15 mouse cellular contexts compared by ENCODE assay signal in genomic region chr1:132088181-132088671, GRCm38 (mm10). TPM values are rescaled to one million over a fixed set of nuclear protein-coding genes. Genes with fewer than 3 reads are reported as not detected.
DNase-seq lines count a peak whose midpoint lies in the region; ATAC-seq and TF ChIP-seq lines count a peak whose summit lies in the region.
"Had no signal": no experiment of that assay in that cellular context is flagged by ENCODE, and none has a peak within 500 bp of the region (broad histone marks: within the 10 kb centered on the region; RNA-seq: fewer than 3 reads in every experiment).

No protein-coding gene starts in this region.

- peak; percentile 32; the same call in 1 of the 2 replicates for ATAC-seq in forebrain, embryonic 15.5 days (replicated peaks)
- ATAC-seq in forebrain, embryonic 11.5 days (replicated peaks; ENCODE audit: low FRiP score), result no peak
- no peak for ATAC-seq in erythroblast, adult 5-6 weeks (replicated peaks; ENCODE audit: low FRiP score, poor library complexity, severe bottlenecking)

- no peak for TF ChIP-seq CTCF in brain, embryonic 14.5 days (IDR thresholded peaks at IDR 0.05; ENCODE audit: borderline replicate concordance, extremely low read depth, insufficient read depth, insufficient read length)
- no peak for TF ChIP-seq CTCF in lung, adult 2 months (IDR thresholded peaks at IDR 0.05; ENCODE audit: insufficient read depth, low read length)

- intact Hi-C loops in left cerebral cortex, postnatal 25 days (cut with DNase I), result loop anchor here (1.0 kb wide), 1 partner anchor 21 kb away; no protein-coding TSS in a partner anchor

- DNase-seq in forebrain, embryonic 11.5 days (ENCODE audit: low spot score), result no peak
- DNase-seq in brain, embryonic 14.5 days (ENCODE audit: low read depth), result peak; percentile 19
- DNase-seq in cerebellum, postnatal 36 days, result peak; percentile 72 to 73
- peak; percentile 53 to 85 for DNase-seq in left cerebral cortex, postnatal 25 days (ENCODE audit: low spot score in 2 of 2)
- no peak for DNase-seq in lung, adult 2 months
- DNase-seq in liver, result no peak
- DNase-seq: kidney, adult 11 months; lung, postnatal 36 days; midbrain, embryonic 14.5 days had no signal

- no peaks in the 10 kb centered on the region for H3K9me3 ChIP-seq in forebrain, embryonic 15.5 days
- no peaks in the 10 kb centered on the region for H3K9me3 ChIP-seq in forebrain, embryonic 11.5 days (ENCODE audit: control insufficient read depth, low read length)
- H3K9me3 ChIP-seq: embryonic facial prominence, embryonic 12.5 days; heart, embryonic 12.5 days; neural tube, embryonic 12.5 days had no signal

- no peak for TF ChIP-seq POLR2A in brain, embryonic 14.5 days (IDR thresholded peaks at IDR 0.05; ENCODE audit: borderline replicate concordance, extremely low read depth, insufficient read depth, insufficient read length, poor library complexity, severe bottlenecking)
- TF ChIP-seq POLR2A in lung, adult 2 months (IDR thresholded peaks at IDR 0.05; ENCODE audit: borderline replicate concordance, extremely low read depth, low read depth, low read length), result no peak

- H3K9ac ChIP-seq in forebrain, embryonic 15.5 days (replicated peaks), result no peak overlapping the region
- no peak overlapping the region for H3K9ac ChIP-seq in forebrain, embryonic 11.5 days (ENCODE audit: low read length)
- H3K9ac ChIP-seq: embryonic facial prominence, embryonic 12.5 days; heart, embryonic 12.5 days; liver, embryonic 14.5 days; neural tube, embryonic 12.5 days had no signal

- H3K36me3 ChIP-seq in forebrain, embryonic 15.5 days, result no peaks in the 10 kb centered on the region
- no peaks in the 10 kb centered on the region for H3K36me3 ChIP-seq in forebrain, embryonic 11.5 days (ENCODE audit: control insufficient read depth, insufficient read depth, low read length)
- H3K36me3 ChIP-seq: embryonic facial prominence, embryonic 12.5 days; heart, embryonic 12.5 days; neural tube, embryonic 12.5 days had no signal

- peak overlapping the region; percentile 81 for H3K27ac ChIP-seq in forebrain, embryonic 15.5 days (replicated peaks)
- H3K27ac ChIP-seq in forebrain, embryonic 11.5 days (ENCODE audit: low read depth, low read length), result no peak overlapping the region
- H3K27ac ChIP-seq: embryonic facial prominence, embryonic 12.5 days; liver, embryonic 14.5 days; neural tube, embryonic 12.5 days had no signal

- H3K27me3 ChIP-seq in forebrain, embryonic 15.5 days, result no peaks in the 10 kb centered on the region
- H3K27me3 ChIP-seq in forebrain, embryonic 11.5 days (ENCODE audit: control insufficient read depth, insufficient read depth, low read length), result no peaks in the 10 kb centered on the region
- H3K27me3 ChIP-seq: embryonic facial prominence, embryonic 12.5 days; heart, embryonic 12.5 days; neural tube, embryonic 12.5 days had no signal

- WGBS in forebrain, embryonic 15.5 days, result 64% methylated on average over 5 of the region's 5 CpGs
- WGBS in forebrain, embryonic 11.5 days, result 76% methylated on average over 5 of the region's 5 CpGs
- WGBS in lung, adult 2 months, result 78% methylated on average over 5 of the region's 5 CpGs

- no peak overlapping the region for H3K4me3 ChIP-seq in forebrain, embryonic 15.5 days
- no peak overlapping the region for H3K4me3 ChIP-seq in forebrain, embryonic 11.5 days (ENCODE audit: low read depth, low read length)
- H3K4me3 ChIP-seq in lung, adult 2 months (replicated peaks; ENCODE audit: extremely low read depth, low read depth, low read length), result no peak overlapping the region
- H3K4me3 ChIP-seq: embryonic facial prominence, embryonic 12.5 days; heart, embryonic 12.5 days; neural tube, embryonic 12.5 days had no signal

- H3K4me2 ChIP-seq in forebrain, embryonic 15.5 days (replicated peaks), result no peak overlapping the region
- H3K4me2 ChIP-seq in forebrain, embryonic 11.5 days (ENCODE audit: low read depth, low read length, severe bottlenecking), result no peak overlapping the region
- H3K4me2 ChIP-seq: embryonic facial prominence, embryonic 12.5 days; heart, embryonic 12.5 days; neural tube, embryonic 12.5 days had no signal

- 0 out of 2 replicates have a peak, but pooled peaks cover 4% of the 10 kb centered on the region for H3K4me1 ChIP-seq in forebrain, embryonic 15.5 days
- H3K4me1 ChIP-seq in forebrain, embryonic 11.5 days (replicated peaks; ENCODE audit: control insufficient read depth, insufficient read depth, low read length), result no peaks in the 10 kb centered on the region
- H3K4me1 ChIP-seq in lung, adult 2 months (ENCODE audit: control insufficient read depth, insufficient read depth, low read length), result no peaks in the 10 kb centered on the region
- H3K4me1 ChIP-seq: embryonic facial prominence, embryonic 12.5 days; heart, embryonic 12.5 days; neural tube, embryonic 12.5 days had no signal

RNA-seq across cellular contexts. Expression of gene Mfsd4a, which starts 20.4 kb away (rescaled TPM):
- 8.8 and 8.9 TPM in 2 replicates for polyA plus RNA-seq in forebrain, embryonic 15.5 days (2015; fragmentation: Nextera tagmentation; extraction: Ambion mirVana)
- polyA plus RNA-seq in forebrain, embryonic 11.5 days (2014; fragmentation: Nextera tagmentation; extraction: Ambion mirVana), result 10.5 and 13.6 TPM in 2 replicates
- polyA plus RNA-seq in brain, embryonic 14.5 days (2012; rRNA removed), result 2.0 and 2.2 TPM in 2 replicates
- 10 to 100 TPM; 73.5 to 87.6 TPM for total RNA-seq in left cerebral cortex, postnatal 25 days (2021)
- polyA plus RNA-seq in lung, adult 2 months (2012; rRNA removed), result 5.0 and 6.1 TPM in 2 replicates
- total RNA-seq in erythroblast, adult 5-6 weeks (2015; ENCODE audit: low replicate concordance), result not detected in 2 replicates
- 0.68 and 2.9 TPM in 2 replicates for total RNA-seq in erythroblast, adult 5-6 weeks (2017; ENCODE audit: low replicate concordance)

RNA-seq across cellular contexts. Expression of gene Cdk18, which starts 51.3 kb away (rescaled TPM):
- polyA plus RNA-seq in forebrain, embryonic 15.5 days (2015; fragmentation: Nextera tagmentation; extraction: Ambion mirVana), result 0.18 and 0.69 TPM in 2 replicates
- 0.35 and 0.96 TPM in 2 replicates for polyA plus RNA-seq in forebrain, embryonic 11.5 days (2014; fragmentation: Nextera tagmentation; extraction: Ambion mirVana)
- polyA plus RNA-seq in brain, embryonic 14.5 days (2012; rRNA removed), result 1.3 TPM in 2 replicates
- total RNA-seq in left cerebral cortex, postnatal 25 days (2021), result 10 to 100 TPM; 26.9 to 28.7 TPM
- polyA plus RNA-seq in lung, adult 2 months (2012; rRNA removed), result 32.8 and 34.0 TPM in 2 replicates
- not detected in 2 replicates for total RNA-seq in erythroblast, adult 5-6 weeks (2015; ENCODE audit: low replicate concordance)
- 0.28 TPM in 1 of 2 replicates, not detected in the other for total RNA-seq in erythroblast, adult 5-6 weeks (2017; ENCODE audit: low replicate concordance)

Comparison
In these comparisons a context has a peak if more than half of its experiments do, and no peak if none do; other contexts are left out.
1. DNase-seq: peak in brain, embryonic 14.5 days (single experiment), cerebellum, postnatal 36 days (2 of 2) and left cerebral cortex, postnatal 25 days (2 of 2); none in forebrain, embryonic 11.5 days (single experiment), lung, adult 2 months (single experiment) and liver (single experiment).
2. RNA of gene Cdk18, which starts 51.3 kb away (polyA plus RNA-seq): 32.8 to 34.0 TPM in lung, adult 2 months; 1.3 TPM in brain, embryonic 14.5 days, 0.35 to 0.96 TPM in forebrain, embryonic 11.5 days and 0.18 to 0.69 TPM in forebrain, embryonic 15.5 days; every median in the first group is over 10 times any median in the second.